Mouse (Mus musculus): Measurements from ENCODE around the gene Smo. TPM values are rescaled to one million over a fixed set of nuclear protein-coding genes. Genes with fewer than 3 reads are reported as not detected.

Smo gene
- polyA plus RNA-seq, 1 experiment from 2014 or later: 49.6 TPM

GRCm38 (mm10) chr6:29697548-29697947, 37.8 kb upstream of the Smo start:
- Histone ChIP-seq H3K27ac (ENCODE audit: low read depth, low read length) (no peak overlapping the region), H3K4me1 (ENCODE audit: control insufficient read depth, insufficient read depth, low read length) (0 out of 2 replicates have a peak, but pooled peaks cover 2% of the 10 kb centered on the region), H3K4me2 (ENCODE audit: low read depth) (no peak overlapping the region), H3K27me3 (ENCODE audit: control insufficient read depth, insufficient read depth, low read length) (peaks cover 12% of the 10 kb centered on the region; the same call in 1 of the 2 replicates), H3K36me3 (ENCODE audit: control insufficient read depth, insufficient read depth, low read length) (no peaks in the 10 kb centered on the region), H3K9me3 (ENCODE audit: control insufficient read depth, low read length) (no peaks in the 10 kb centered on the region), H3K4me3 (ENCODE audit: low read depth, low read length) (no peak overlapping the region), H3K9ac (ENCODE audit: low read length) (no peak overlapping the region)
- 59% methylated on average over 3 of the region's 3 CpGs for WGBS
- ATAC-seq (ENCODE audit: insufficient read depth, low FRiP score, low TSS enrichment) (no peak), DNase-seq (ENCODE audit: low spot score) (no peak)

- Histone ChIP-seq H3K27me3 (ENCODE audit: control insufficient read depth, insufficient read depth, low read length) (peaks cover 6% of the 10 kb centered on the region; the same call in 1 of the 2 replicates), H3K4me3 (ENCODE audit: low read depth, low read length) (no peak overlapping the region), H3K27ac (ENCODE audit: low read depth, low read length) (no peak overlapping the region), H3K4me1 (ENCODE audit: control insufficient read depth, insufficient read depth, low read length) (no peaks in the 10 kb centered on the region), H3K36me3 (ENCODE audit: control insufficient read depth, insufficient read depth, low read length) (no peaks in the 10 kb centered on the region), H3K4me2 (ENCODE audit: low read depth) (no peak overlapping the region), H3K9me3 (ENCODE audit: control insufficient read depth, low read length) (no peaks in the 10 kb centered on the region), H3K9ac (ENCODE audit: low read length) (no peak overlapping the region)
- WGBS: 93% methylated on average over 7 of the region's 7 CpGs
- ATAC-seq (ENCODE audit: insufficient read depth, low FRiP score, low TSS enrichment) (no peak), DNase-seq (ENCODE audit: low spot score) (no peak)
Observed at GRCm38 (mm10) chr6:29699085-29699745, 36.1 kb upstream of the Smo start.

GRCm38 (mm10) chr6:29701051-29701450, 34.3 kb upstream of the Smo start:
- no peak for DNase-seq (ENCODE audit: low spot score)
- 64% methylated on average over 6 of the region's 6 CpGs for WGBS
- H3K9ac ChIP-seq (ENCODE audit: low read length): no peak overlapping the region
- no peak overlapping the region for H3K27ac ChIP-seq (ENCODE audit: low read depth, low read length)
- no peaks in the 10 kb centered on the region for H3K27me3 ChIP-seq (ENCODE audit: control insufficient read depth, insufficient read depth, low read length)
- no peaks in the 10 kb centered on the region for H3K9me3 ChIP-seq (ENCODE audit: control insufficient read depth, low read length)
- H3K4me1 ChIP-seq (ENCODE audit: control insufficient read depth, insufficient read depth, low read length): no peaks in the 10 kb centered on the region
- no peak overlapping the region for H3K4me2 ChIP-seq (ENCODE audit: low read depth)
- no peak for ATAC-seq (ENCODE audit: insufficient read depth, low FRiP score, low TSS enrichment)
- no peak overlapping the region for H3K4me3 ChIP-seq (ENCODE audit: low read depth, low read length)
- H3K36me3 ChIP-seq (ENCODE audit: control insufficient read depth, insufficient read depth, low read length): no peaks in the 10 kb centered on the region

- Histone ChIP-seq H3K9me3 (ENCODE audit: control insufficient read depth, low read length) (no peaks in the 10 kb centered on the region), H3K4me3 (ENCODE audit: low read depth, low read length) (no peak overlapping the region), H3K9ac (ENCODE audit: low read length) (no peak overlapping the region), H3K27me3 (ENCODE audit: control insufficient read depth, insufficient read depth, low read length) (no peaks in the 10 kb centered on the region), H3K4me2 (ENCODE audit: low read depth) (no peak overlapping the region), H3K36me3 (ENCODE audit: control insufficient read depth, insufficient read depth, low read length) (no peaks in the 10 kb centered on the region), H3K27ac (ENCODE audit: low read depth, low read length) (no peak overlapping the region), H3K4me1 (ENCODE audit: control insufficient read depth, insufficient read depth, low read length) (no peaks in the 10 kb centered on the region)
- WGBS: 82% methylated on average over 3 of the region's 3 CpGs
- ATAC-seq (ENCODE audit: insufficient read depth, low FRiP score, low TSS enrichment) (no peak), DNase-seq (ENCODE audit: low spot score) (no peak)
Observed at GRCm38 (mm10) chr6:29702126-29702525, 33.2 kb upstream of the Smo start.

GRCm38 (mm10) chr6:29704143-29704542, 31.2 kb upstream of the Smo start:
- Histone ChIP-seq H3K9me3 (ENCODE audit: control insufficient read depth, low read length) (no peaks in the 10 kb centered on the region), H3K27me3 (ENCODE audit: control insufficient read depth, insufficient read depth, low read length) (no peaks in the 10 kb centered on the region), H3K4me2 (ENCODE audit: low read depth) (no peak overlapping the region), H3K27ac (ENCODE audit: low read depth, low read length) (no peak overlapping the region), H3K4me1 (ENCODE audit: control insufficient read depth, insufficient read depth, low read length) (peaks cover 3% of the 10 kb centered on the region; the same call in 1 of the 2 replicates), H3K36me3 (ENCODE audit: control insufficient read depth, insufficient read depth, low read length) (no peaks in the 10 kb centered on the region), H3K4me3 (ENCODE audit: low read depth, low read length) (no peak overlapping the region), H3K9ac (ENCODE audit: low read length) (no peak overlapping the region)
- DNase-seq (ENCODE audit: low spot score): no peak
- no peak for ATAC-seq (ENCODE audit: insufficient read depth, low FRiP score, low TSS enrichment)
- 85% methylated on average over 5 of the region's 5 CpGs for WGBS

- Histone ChIP-seq H3K36me3 (ENCODE audit: control insufficient read depth, insufficient read depth, low read length) (no peaks in the 10 kb centered on the region), H3K4me2 (ENCODE audit: low read depth) (no peak overlapping the region), H3K27me3 (ENCODE audit: control insufficient read depth, insufficient read depth, low read length) (no peaks in the 10 kb centered on the region), H3K4me1 (ENCODE audit: control insufficient read depth, insufficient read depth, low read length) (peaks cover 3% of the 10 kb centered on the region; the same call in 1 of the 2 replicates), H3K4me3 (ENCODE audit: low read depth, low read length) (no peak overlapping the region), H3K27ac (ENCODE audit: low read depth, low read length) (no peak overlapping the region), H3K9ac (ENCODE audit: low read length) (no peak overlapping the region), H3K9me3 (ENCODE audit: control insufficient read depth, low read length) (no peaks in the 10 kb centered on the region)
- 2% methylated on average over 2 of the region's 2 CpGs for WGBS
- ATAC-seq (ENCODE audit: insufficient read depth, low FRiP score, low TSS enrichment) (peak; percentile 31; the same call in 1 of the 2 replicates), DNase-seq (ENCODE audit: low spot score) (peak; percentile 61)
Observed at GRCm38 (mm10) chr6:29707902-29708301, 27.4 kb upstream of the Smo start.

- no peak overlapping the region for H3K9ac ChIP-seq (ENCODE audit: low read length)
- no peaks in the 10 kb centered on the region for H3K36me3 ChIP-seq (ENCODE audit: control insufficient read depth, insufficient read depth, low read length)
- H3K4me3 ChIP-seq (ENCODE audit: low read depth, low read length): no peak overlapping the region
- no peaks in the 10 kb centered on the region for H3K9me3 ChIP-seq (ENCODE audit: control insufficient read depth, low read length)
- H3K27me3 ChIP-seq (ENCODE audit: control insufficient read depth, insufficient read depth, low read length): no peaks in the 10 kb centered on the region
- H3K4me1 ChIP-seq (ENCODE audit: control insufficient read depth, insufficient read depth, low read length): peaks cover 3% of the 10 kb centered on the region; the same call in 1 of the 2 replicates
- DNase-seq (ENCODE audit: low spot score) (no peak), ATAC-seq (ENCODE audit: insufficient read depth, low FRiP score, low TSS enrichment) (no peak)
- no peak overlapping the region for H3K4me2 ChIP-seq (ENCODE audit: low read depth)
- no peak overlapping the region for H3K27ac ChIP-seq (ENCODE audit: low read depth, low read length)
- WGBS: 67% methylated on average over 3 of the region's 3 CpGs
Observed at GRCm38 (mm10) chr6:29711318-29711717, 24.0 kb upstream of the Smo start.

- Histone ChIP-seq H3K4me1 (ENCODE audit: control insufficient read depth, insufficient read depth, low read length) (peaks cover 3% of the 10 kb centered on the region; the same call in 1 of the 2 replicates), H3K9me3 (ENCODE audit: control insufficient read depth, low read length) (no peaks in the 10 kb centered on the region), H3K27me3 (ENCODE audit: control insufficient read depth, insufficient read depth, low read length) (no peaks in the 10 kb centered on the region), H3K4me2 (ENCODE audit: low read depth) (no peak overlapping the region), H3K4me3 (ENCODE audit: low read depth, low read length) (no peak overlapping the region), H3K9ac (ENCODE audit: low read length) (no peak overlapping the region), H3K27ac (ENCODE audit: low read depth, low read length) (no peak overlapping the region), H3K36me3 (ENCODE audit: control insufficient read depth, insufficient read depth, low read length) (no peaks in the 10 kb centered on the region)
- ATAC-seq (ENCODE audit: insufficient read depth, low FRiP score, low TSS enrichment) (no peak), DNase-seq (ENCODE audit: low spot score) (no peak)
- WGBS: 57% methylated on average over 3 of the region's 3 CpGs
Observed at GRCm38 (mm10) chr6:29712011-29712584, 23.2 kb upstream of the Smo start.

Data from neural tube, embryonic 11.5 days (tissue).